Mouse (Mus musculus) lung, postnatal 0 days (tissue): ENCODE results near the gene Crkl. TPM values are rescaled to one million over a fixed set of nuclear protein-coding genes. Genes with fewer than 3 reads are reported as not detected.

Source experiments
- ATAC-seq: fragments of 200-750 bp; cut with Nextera tagmentation; 2 replicates; pipeline ENCODE4 v1.8.0; 2017; ENCODE audit warnings: moderate library complexity
- DNase-seq: peaks from one replicate; pipeline ENCODE4 v3.0.0-alpha.2; 2016; ENCODE audit warnings: low spot score
- H3K27ac ChIP-seq: fragments of 300-500 bp; sonication (generic); 2 replicates; pipeline ENCODE4 v1.5.1; 2014; ENCODE audit warnings: antibody characterized with exemption, mild to moderate bottlenecking, low read length, mixed read lengths
- H3K27me3 ChIP-seq: fragments of 300-500 bp; sonication (generic); replicated peaks from 2 replicates; pipeline ENCODE4 v1.6.1; 2014; ENCODE audit warnings: low read length, mixed read lengths; ENCODE audit not compliant: insufficient read depth
- H3K36me3 ChIP-seq: fragments of 300-500 bp; sonication (generic); 2 replicates; pipeline ENCODE4 v1.6.1; 2014; ENCODE audit warnings: low read length, mixed read lengths; ENCODE audit not compliant: insufficient read depth
- H3K4me1 ChIP-seq: fragments of 300-500 bp; sonication (generic); 2 replicates; pipeline ENCODE4 v1.6.1; 2014; ENCODE audit warnings: antibody characterized with exemption, low read depth, low read length, mixed read lengths; ENCODE audit not compliant: insufficient read depth
- H3K4me2 ChIP-seq: fragments of 300-500 bp; sonication (generic); replicated peaks from 2 replicates; pipeline ENCODE4 v1.6.1; 2014; ENCODE audit warnings: low read depth, mild to moderate bottlenecking, low read length, moderate library complexity, mixed read lengths
- H3K4me3 ChIP-seq: fragments of 300-500 bp; sonication (generic); 2 replicates; pipeline ENCODE4 v1.5.1; 2014; ENCODE audit warnings: low read depth, low read length
- H3K9ac ChIP-seq: fragments of 300-500 bp; sonication (generic); replicated peaks from 2 replicates; pipeline ENCODE4 v1.6.1; 2014; ENCODE audit warnings: low read depth, mild to moderate bottlenecking
- H3K9me3 ChIP-seq: fragments of 300-500 bp; sonication (generic); 2 replicates; pipeline ENCODE4 v1.6.1; 2016; ENCODE audit warnings: low read length, mixed read lengths
- CTCF ChIP-seq: IDR thresholded peaks from 2 replicates; pipeline ENCODE4 v1.5.1; 2016; ENCODE audit warnings: antibody characterized with exemption, mild to moderate bottlenecking
- EP300 ChIP-seq: IDR thresholded peaks from 2 replicates; pipeline ENCODE4 v1.6.1; 2016; ENCODE audit warnings: antibody characterized with exemption, mild to moderate bottlenecking, control low read depth
- WGBS: fragments of 180-500 bp; shearing (Covaris S2); extraction: QIAGEN DNeasy Blood & Tissue Kit; methylation state at CpG from one replicate; pipeline ENCODE4 v1.1.7; 2014; 5-methylcytosine and 5-hydroxymethylcytosine counted together
- polyA plus RNA-seq: library from polyadenylated mRNA; unstranded; fragments of >200 nt; fragmentation: Nextera tagmentation; extraction: Ambion mirVana; gene quantifications from 2 replicates; pipeline ENCODE4 v1.2.1, GENCODE M21; 2015

Gene Crkl
- polyA plus RNA-seq, 1 experiment from 2014 or later, result 33.1 TPM

DNA sequence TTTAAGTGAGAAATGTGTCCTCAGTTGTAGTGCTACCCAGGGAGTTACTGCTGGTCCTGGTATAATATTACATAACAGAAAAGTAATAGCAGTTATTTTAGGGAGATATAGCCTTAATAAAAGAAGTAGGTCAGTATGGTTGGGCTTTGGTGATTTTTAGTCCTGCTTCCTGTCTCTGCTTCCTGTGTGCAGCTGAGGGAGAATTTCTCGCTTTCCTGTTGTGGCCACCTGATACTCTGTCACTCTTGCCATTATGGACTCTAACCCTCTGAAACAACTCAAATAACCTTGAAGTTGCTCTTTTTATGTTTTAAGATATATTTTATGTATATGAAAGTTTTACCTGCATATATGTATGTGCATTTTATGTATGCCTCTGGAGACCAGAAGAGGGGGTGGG, 9.8 kb downstream of the Crkl start:
- Histone ChIP-seq H3K27ac (no peak overlapping the region), H3K4me2 (no peak overlapping the region), H3K27me3 (no peaks in the 10 kb centered on the region), H3K9me3 (no peaks in the 10 kb centered on the region), H3K9ac (no peak overlapping the region), H3K36me3 (no peaks in the 10 kb centered on the region), H3K4me1 (no peaks in the 10 kb centered on the region; the same call in 1 of the 2 replicates), H3K4me3 (no peak overlapping the region)
- no peak for TF ChIP-seq CTCF
- TF ChIP-seq EP300, result no peak
- DNase-seq, result no peak
- 83% methylated on average over 1 of the region's 1 CpGs for WGBS
- no peak for ATAC-seq

DNA sequence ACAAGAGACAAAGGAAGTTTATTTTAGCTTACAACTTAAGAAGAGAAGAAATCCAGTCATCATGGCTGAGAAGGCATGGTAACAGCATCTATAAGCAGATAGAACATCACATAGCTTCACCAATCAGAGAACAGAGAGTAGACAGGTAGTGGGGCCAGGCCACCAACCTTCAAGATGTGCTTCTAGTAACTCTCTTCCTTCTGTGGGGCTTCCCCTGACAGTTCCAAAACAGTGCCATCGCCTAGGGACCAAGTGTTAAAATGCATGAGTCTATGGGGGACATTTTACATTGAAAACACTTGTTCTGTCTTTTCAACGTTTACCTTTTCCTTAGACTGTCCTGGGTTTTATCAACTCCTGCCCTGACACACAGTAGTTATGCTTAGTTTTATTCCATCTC, 11.4 kb downstream of the Crkl start:
- H3K27me3 ChIP-seq, result no peaks in the 10 kb centered on the region
- H3K9me3 ChIP-seq, result no peaks in the 10 kb centered on the region
- WGBS, result 89% methylated on average over 2 of the region's 2 CpGs
- ATAC-seq (no peak), DNase-seq (no peak)
- no peaks in the 10 kb centered on the region for H3K36me3 ChIP-seq
- no peaks in the 10 kb centered on the region; the same call in 1 of the 2 replicates for H3K4me1 ChIP-seq
- H3K9ac ChIP-seq, result no peak overlapping the region
- no peak overlapping the region for H3K4me2 ChIP-seq
- TF ChIP-seq EP300 (no peak), CTCF (no peak)
- H3K27ac ChIP-seq, result no peak overlapping the region
- H3K4me3 ChIP-seq, result no peak overlapping the region

DNA sequence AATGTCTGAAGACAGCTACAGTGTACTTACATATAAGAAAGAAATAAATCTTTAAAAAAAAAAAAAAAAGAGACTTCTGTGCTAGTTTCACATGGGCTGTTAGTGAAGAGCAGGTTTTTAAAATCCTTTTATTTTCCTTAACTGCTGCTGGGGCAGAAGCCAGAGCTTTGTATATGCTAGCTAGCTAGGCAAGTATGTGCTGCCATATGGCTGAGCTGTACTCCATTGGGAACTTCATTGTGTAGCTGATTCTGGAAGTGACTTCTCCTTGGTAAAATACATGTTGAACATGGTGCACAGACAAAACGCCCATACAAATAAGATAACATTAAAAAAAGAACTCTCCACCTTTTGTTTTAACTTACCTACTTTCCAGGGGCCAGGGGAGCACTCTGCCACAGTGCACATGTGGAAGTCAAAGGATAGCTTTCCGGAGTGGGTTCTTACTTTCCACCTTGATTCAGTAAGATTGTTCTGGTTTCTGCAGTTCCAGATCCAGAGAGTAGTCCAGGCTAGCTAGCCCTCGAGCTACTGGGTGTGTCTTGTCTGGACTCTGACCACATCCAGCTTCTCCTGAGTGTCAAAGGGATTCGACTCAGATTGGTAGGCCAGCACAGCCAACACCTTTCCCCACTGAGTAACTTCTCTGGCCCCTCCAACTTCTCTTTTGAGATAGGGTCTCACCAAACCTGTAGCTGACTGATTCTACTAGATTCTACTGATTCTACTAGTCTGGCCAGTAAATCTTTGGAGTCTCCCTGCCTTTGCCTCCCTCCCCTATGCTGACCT, 15.3 kb downstream of the Crkl start:
- Histone ChIP-seq H3K36me3 (peaks cover 9% of the 10 kb centered on the region; the same call in 1 of the 2 replicates), H3K27ac (no peak overlapping the region), H3K4me3 (no peak overlapping the region), H3K9me3 (no peaks in the 10 kb centered on the region), H3K27me3 (no peaks in the 10 kb centered on the region), H3K9ac (no peak overlapping the region), H3K4me1 (no peaks in the 10 kb centered on the region), H3K4me2 (no peak overlapping the region)
- DNase-seq (no peak), ATAC-seq (no peak)
- TF ChIP-seq CTCF, result no peak
- no peak for TF ChIP-seq EP300
- 81% methylated on average over 4 of the region's 4 CpGs for WGBS

DNA sequence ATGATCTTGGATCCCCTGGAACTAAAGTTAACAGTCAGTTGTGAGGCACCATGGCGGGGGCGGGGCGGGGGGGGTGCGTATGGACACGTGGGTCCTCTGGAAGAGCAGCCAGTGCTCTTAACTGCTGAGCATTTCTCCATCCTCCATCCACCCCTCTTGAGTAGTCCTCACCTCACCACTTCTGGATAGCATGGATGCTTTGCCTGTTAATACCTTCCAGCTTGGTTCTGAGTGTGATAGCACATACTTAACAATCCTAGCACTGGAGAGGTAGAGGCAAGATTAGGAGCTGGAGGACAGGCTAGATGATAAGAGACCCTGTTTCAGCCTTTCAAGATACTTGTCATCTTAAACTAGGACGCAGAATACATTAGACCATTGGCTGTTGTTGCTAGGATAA, 20.7 kb downstream of the Crkl start:
- ATAC-seq (peak; percentile 91), DNase-seq (peak; percentile 21)
- Histone ChIP-seq H3K4me1 (no peaks in the 10 kb centered on the region), H3K4me3 (no peak overlapping the region), H3K27me3 (no peaks in the 10 kb centered on the region), H3K27ac (no peak overlapping the region), H3K36me3 (peaks cover 9% of the 10 kb centered on the region; the same call in 1 of the 2 replicates), H3K4me2 (no peak overlapping the region), H3K9ac (no peak overlapping the region), H3K9me3 (no peaks in the 10 kb centered on the region)
- no peak for TF ChIP-seq CTCF
- peak; percentile 82 for TF ChIP-seq EP300
- WGBS, result 69% methylated on average over 6 of the region's 6 CpGs

DNA sequence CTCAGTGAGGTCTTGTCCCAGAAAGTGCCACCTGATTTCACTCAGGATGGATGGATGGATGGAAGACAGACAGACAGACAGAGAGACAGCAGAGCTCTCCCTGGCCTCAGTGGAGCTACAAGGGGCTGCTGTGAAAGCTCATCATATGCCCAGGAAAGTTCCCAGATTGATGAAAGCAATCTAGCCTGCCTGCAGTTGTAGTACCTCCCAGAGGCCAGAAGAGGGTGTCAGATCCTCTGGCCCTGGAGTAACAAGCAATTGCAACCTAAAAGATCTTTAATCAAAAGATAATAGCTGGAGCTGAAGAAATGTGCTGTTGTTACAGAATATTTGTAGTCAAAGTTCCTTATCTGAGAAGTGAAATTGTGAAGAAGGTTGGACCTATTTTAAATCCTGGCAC, 22.3 kb downstream of the Crkl start:
- Histone ChIP-seq H3K4me1 (0 out of 2 replicates have a peak, but pooled peaks cover 2% of the 10 kb centered on the region), H3K9ac (no peak overlapping the region), H3K4me2 (no peak overlapping the region), H3K27me3 (no peaks in the 10 kb centered on the region), H3K27ac (no peak overlapping the region), H3K4me3 (no peak overlapping the region), H3K36me3 (peaks cover 9% of the 10 kb centered on the region; the same call in 1 of the 2 replicates), H3K9me3 (no peaks in the 10 kb centered on the region)
- TF ChIP-seq EP300 (no peak), CTCF (peak; percentile 84)
- ATAC-seq (no peak), DNase-seq (peak; percentile 44)

DNA sequence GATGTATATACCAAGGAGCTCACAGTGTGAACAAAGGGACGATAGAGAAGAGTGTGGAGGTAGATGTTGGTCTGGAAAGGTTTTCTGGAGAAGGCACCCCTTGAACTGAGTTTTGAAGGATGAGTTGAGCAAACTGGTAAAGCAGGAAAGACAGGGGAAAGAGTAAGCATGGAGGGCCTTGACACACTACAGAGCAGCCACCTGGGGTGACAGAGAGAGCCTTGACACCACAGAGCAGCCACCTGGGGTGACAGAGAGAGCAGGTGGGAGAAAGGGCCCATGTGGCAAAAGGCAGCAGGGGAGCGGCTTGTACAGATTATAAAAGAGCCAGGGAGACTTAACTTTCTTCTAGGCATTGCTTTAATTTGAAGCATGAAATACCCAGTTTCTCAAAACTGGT, 23.0 kb downstream of the Crkl start:
- Histone ChIP-seq H3K9ac (no peak overlapping the region), H3K4me2 (no peak overlapping the region), H3K27ac (no peak overlapping the region), H3K4me1 (0 out of 2 replicates have a peak, but pooled peaks cover 2% of the 10 kb centered on the region), H3K9me3 (no peaks in the 10 kb centered on the region), H3K27me3 (no peaks in the 10 kb centered on the region), H3K36me3 (peaks cover 8% of the 10 kb centered on the region; the same call in 1 of the 2 replicates), H3K4me3 (no peak overlapping the region)
- TF ChIP-seq EP300 (no peak), CTCF (no peak)
- 66% methylated on average over 2 of the region's 2 CpGs for WGBS
- ATAC-seq, result no peak
- no peak for DNase-seq
